Mouse (Mus musculus) CH12.LX (cell line): ENCODE data around the gene Tmc7. TPM values are rescaled to one million over a fixed set of nuclear protein-coding genes. Genes with fewer than 3 reads are reported as not detected.

Source experiments
- DNase-seq: peaks from one replicate; pipeline ENCODE4 v3.0.0-alpha.2; 2013; ENCODE audit errors: extremely low read depth
- H3K27ac ChIP-seq: 2 replicates; pipeline ENCODE4 v1.5.1; 2012; ENCODE audit warnings: low read depth, mild to moderate bottlenecking, control low read depth, moderate library complexity; ENCODE audit not compliant: insufficient read depth
- H3K27me3 ChIP-seq: replicated peaks from 2 replicates; pipeline ENCODE3; 2012; ENCODE audit warnings: inconsistent platforms
- H3K36me3 ChIP-seq, 2 experiments: replicated peaks in 1 of 2; 2 replicates each; pipeline versions ENCODE3 to v1.6.1; 2012; ENCODE audit warnings: inconsistent platforms in 1 of 2, low read length in 1 of 2, mild to moderate bottlenecking in 1 of 2, mixed read lengths in 1 of 2, moderate library complexity in 1 of 2; ENCODE audit not compliant: control insufficient read depth in 1 of 2, insufficient read depth in 1 of 2
- H3K4me1 ChIP-seq, 2 experiments: 2 replicates each; pipeline ENCODE4 v1.6.1; 2012; ENCODE audit warnings: inconsistent platforms in 1 of 2, moderate library complexity in 1 of 2; ENCODE audit not compliant: insufficient read depth in 2 of 2, control insufficient read depth in 1 of 2
- H3K4me2 ChIP-seq: 2 replicates; pipeline ENCODE4 v1.6.1; 2012; ENCODE audit warnings: low read depth, mild to moderate bottlenecking, control low read depth; ENCODE audit not compliant: poor library complexity, insufficient read depth, severe bottlenecking
- H3K4me3 ChIP-seq, 3 experiments: fragments of 150-350 bp in 1 of 3; sonication (generic) in 1 of 3; replicated peaks in 1 of 3; 2 replicates each; pipeline versions ENCODE3 to v1.5.1; 2011 to 2012; ENCODE audit warnings: low read depth in 2 of 3, low read length in 2 of 3, mild to moderate bottlenecking in 2 of 3, moderate library complexity in 2 of 3, control low read depth in 1 of 3, improper control_type of control experiment in 1 of 3, inconsistent platforms in 1 of 3, mixed read lengths in 1 of 3; ENCODE audit not compliant: poor library complexity in 1 of 3
- H3K79me2 ChIP-seq: replicated peaks from 2 replicates; pipeline ENCODE4 v1.6.1; 2012; ENCODE audit warnings: mild to moderate bottlenecking, moderate library complexity; ENCODE audit not compliant: control insufficient read depth, poor library complexity, insufficient read depth, severe bottlenecking; ENCODE audit errors: extremely low read depth
- H3K9ac ChIP-seq: 2 replicates; pipeline ENCODE4 v1.6.1; 2012; ENCODE audit warnings: low read depth, mild to moderate bottlenecking, control low read depth, moderate library complexity; ENCODE audit not compliant: insufficient read depth
- H3K9me3 ChIP-seq: replicated peaks from 2 replicates; pipeline ENCODE3; 2012; ENCODE audit warnings: low read length, inconsistent platforms, mixed read lengths
- CHD1 ChIP-seq: IDR thresholded peaks from 2 replicates; pipeline ENCODE4 v1.6.1; 2012; ENCODE audit warnings: low read depth, low read length, improper control_type of control experiment, inconsistent platforms
- CHD2 ChIP-seq: IDR thresholded peaks from 2 replicates; pipeline ENCODE4 v1.6.1; 2011; ENCODE audit warnings: low read length, improper control_type of control experiment
- E2F4 ChIP-seq: IDR thresholded peaks from 2 replicates; pipeline ENCODE4 v1.6.1; 2011; ENCODE audit warnings: low read depth, low read length, improper control_type of control experiment; ENCODE audit not compliant: insufficient replicate concordance
- ELF1 ChIP-seq: IDR thresholded peaks from 2 replicates; pipeline ENCODE4 v1.6.1; 2014; ENCODE audit warnings: low read depth, mild to moderate bottlenecking, inconsistent platforms, low read length, improper control_type of control experiment
- EP300 ChIP-seq: IDR thresholded peaks from 2 replicates; pipeline ENCODE4 v1.6.1; 2011; ENCODE audit warnings: low read length, improper control_type of control experiment
- ETS1 ChIP-seq: conservative IDR thresholded peaks from 2 replicates; pipeline ENCODE4 v1.6.1; 2012; ENCODE audit warnings: low read depth, mild to moderate bottlenecking, inconsistent platforms, low read length, improper control_type of control experiment, moderate library complexity
- GABPA ChIP-seq: IDR thresholded peaks from 2 replicates; pipeline ENCODE4 v1.6.1; 2012; ENCODE audit warnings: low read depth, low read length, improper control_type of control experiment, inconsistent platforms; ENCODE audit not compliant: insufficient replicate concordance
- HCFC1 ChIP-seq: IDR thresholded peaks from 2 replicates; pipeline ENCODE4 v1.6.1; 2012; ENCODE audit warnings: low read depth, mild to moderate bottlenecking, inconsistent platforms, low read length, improper control_type of control experiment
- IRF4 ChIP-seq: IDR thresholded peaks from 2 replicates; pipeline ENCODE4 v1.6.1; 2014; ENCODE audit warnings: low read depth, mild to moderate bottlenecking, inconsistent platforms, low read length, improper control_type of control experiment
- JUN ChIP-seq: IDR thresholded peaks from 2 replicates; pipeline ENCODE4 v1.6.1; 2011; ENCODE audit warnings: low read depth, mild to moderate bottlenecking, low read length, improper control_type of control experiment, moderate library complexity; ENCODE audit not compliant: insufficient read depth
- MAZ ChIP-seq: IDR thresholded peaks from 2 replicates; pipeline ENCODE4 v1.6.1; 2012; ENCODE audit warnings: low read depth, mild to moderate bottlenecking, inconsistent platforms, low read length, improper control_type of control experiment, moderate library complexity
- MEF2A ChIP-seq: IDR thresholded peaks from 2 replicates; pipeline ENCODE4 v1.6.1; 2014; ENCODE audit warnings: low read depth, mild to moderate bottlenecking, inconsistent platforms, low read length, improper control_type of control experiment, borderline replicate concordance
- MXI1 ChIP-seq: IDR thresholded peaks from 2 replicates; pipeline ENCODE4 v1.6.1; 2011; ENCODE audit warnings: mild to moderate bottlenecking, low read depth, low read length, improper control_type of control experiment
- MYC ChIP-seq: IDR thresholded peaks from 2 replicates; pipeline ENCODE4 v1.6.1; 2011; ENCODE audit warnings: low read depth, mild to moderate bottlenecking, improper control_type of control experiment, low read length
- NELFE ChIP-seq: IDR thresholded peaks from 2 replicates; pipeline ENCODE4 v1.6.1; 2011; ENCODE audit warnings: low read depth, low read length, improper control_type of control experiment
- NRF1 ChIP-seq: IDR thresholded peaks from 2 replicates; pipeline ENCODE4 v1.6.1; 2014; ENCODE audit warnings: low read depth, mild to moderate bottlenecking, inconsistent platforms, low read length, improper control_type of control experiment, moderate library complexity
- PAX5 ChIP-seq: IDR thresholded peaks from 2 replicates; pipeline ENCODE4 v1.6.1; 2012; ENCODE audit warnings: low read length, inconsistent platforms, mixed read lengths
- RCOR1 ChIP-seq: conservative IDR thresholded peaks from 2 replicates; pipeline ENCODE4 v1.6.1; 2012; ENCODE audit warnings: low read depth, mild to moderate bottlenecking, inconsistent platforms, low read length, improper control_type of control experiment
- TCF12 ChIP-seq: IDR thresholded peaks from 2 replicates; pipeline ENCODE4 v1.6.1; 2014; ENCODE audit warnings: low read depth, mild to moderate bottlenecking, inconsistent platforms, low read length, improper control_type of control experiment
- UBTF ChIP-seq: IDR thresholded peaks from 2 replicates; pipeline ENCODE4 v1.6.1; 2012; ENCODE audit warnings: low read depth, mild to moderate bottlenecking, inconsistent platforms, low read length, improper control_type of control experiment, moderate library complexity
- USF1 ChIP-seq: IDR thresholded peaks from 2 replicates; pipeline ENCODE4 v1.6.1; 2014; ENCODE audit warnings: low read depth, mild to moderate bottlenecking, inconsistent platforms, low read length, improper control_type of control experiment
- USF2 ChIP-seq: conservative IDR thresholded peaks from 2 replicates; pipeline ENCODE4 v1.6.1; 2011; ENCODE audit warnings: low read depth, low read length, improper control_type of control experiment
- ZC3H11A ChIP-seq: IDR thresholded peaks from 2 replicates; pipeline ENCODE4 v1.6.1; 2012; ENCODE audit warnings: low read depth, mild to moderate bottlenecking, inconsistent platforms, low read length, improper control_type of control experiment
- ZKSCAN1 ChIP-seq: IDR thresholded peaks from 2 replicates; pipeline ENCODE4 v1.6.1; 2012; ENCODE audit warnings: low read depth, inconsistent platforms, low read length, improper control_type of control experiment, borderline replicate concordance
- ZMIZ1 ChIP-seq: IDR thresholded peaks from 2 replicates; pipeline ENCODE4 v1.6.1; 2012; ENCODE audit warnings: low read depth, mild to moderate bottlenecking, inconsistent platforms, low read length, improper control_type of control experiment
- ZNF384 ChIP-seq: IDR thresholded peaks from 2 replicates; pipeline ENCODE4 v1.6.1; 2012; ENCODE audit warnings: low read depth, low read length, improper control_type of control experiment, inconsistent platforms
- dilution Hi-C: fragments of 300-500 bp; cut with MboI; formaldehyde crosslinking; loops from 2 replicates; pipeline ENCODE4 v1.14.3; 2020; ENCODE audit warnings: low sequenced_read_pairs; ENCODE audit not compliant: extremely low pct_unique_long_range_greater_than_20kb, extremely low pct_ligation_motif_present
- in situ Hi-C: fragments of 300-500 bp; cut with MboI; formaldehyde crosslinking; loops from 3 replicates; pipeline ENCODE4 v1.14.3; 2019; ENCODE audit warnings: low sequenced_read_pairs, low pct_ligation_motif_present, low pct_unique_long_range_greater_than_20kb, mixed read lengths
- polyA plus RNA-seq: library from polyadenylated mRNA; unstranded; fragments of >175 nt; gene quantifications from 2 replicates; pipeline ENCODE4 v1.2.1, GENCODE M21; 2012; ENCODE audit warnings: low read depth; ENCODE audit not compliant: insufficient read length
- total RNA-seq, 2 experiments: library from RNA; depleted of rRNA; stranded (reverse); fragments of 300-350 nt in 1 of 2; fragments of >200 nt in 1 of 2; gene quantifications; 2 replicates each; pipeline ENCODE4 v1.2.3; 2012 to 2014

The Tmc7 gene
- total and polyA plus RNA-seq, 3 experiments = 0.13 TPM; not detected in 2

DNA sequence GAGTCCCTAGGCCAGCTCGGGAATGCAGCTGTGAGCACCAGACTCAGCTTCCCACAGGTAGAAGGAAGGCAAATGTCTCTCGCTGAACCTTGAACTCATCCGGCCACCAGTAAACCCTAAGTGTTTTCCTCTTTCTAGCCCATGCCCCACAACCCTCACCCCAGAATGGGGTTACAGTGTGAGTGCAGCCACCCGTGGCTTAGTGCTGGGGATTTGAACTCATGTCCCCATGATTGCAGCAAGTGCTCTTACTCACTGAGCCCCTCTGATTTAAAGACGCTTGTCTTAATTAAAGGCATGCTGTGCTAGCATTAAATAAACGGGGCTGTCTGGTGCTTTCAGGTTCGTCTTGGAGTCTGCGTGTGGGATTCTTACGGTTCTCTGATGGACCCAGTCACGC, 10.1 kb upstream of the Tmc7 start:
- Histone ChIP-seq H3K79me2 (no peaks in the 10 kb centered on the region), H3K4me1 (peaks cover 2 to 25% of the 10 kb centered on the region in 2 experiments; a peak in 2 of 4 replicates), H3K27me3 (peaks cover 43% of the 10 kb centered on the region), H3K27ac (no peak overlapping the region), H3K36me3 (no peaks in the 10 kb centered on the region), H3K9ac (no peak overlapping the region), H3K4me2 (peak overlapping the region; percentile 1; the same call in 1 of the 2 replicates), H3K4me3 (no peak overlapping the region), H3K9me3 (peaks cover 4% of the 10 kb centered on the region)
- in situ Hi-C loops (loop anchor here (10.0 kb wide), 1 partner anchor 90 kb away; no protein-coding TSS in a partner anchor), dilution Hi-C loops (no loop called here)
- DNase-seq = no peak
- TF ChIP-seq ZKSCAN1 = no peak
- TF ChIP-seq ZNF384 = no peak
- TF ChIP-seq IRF4 = no peak
- no peak for TF ChIP-seq ETS1
- TF ChIP-seq ELF1 = no peak
- no peak for TF ChIP-seq MEF2A
- no peak for TF ChIP-seq CHD1
- no peak for TF ChIP-seq NELFE
- TF ChIP-seq GABPA = no peak
- no peak for TF ChIP-seq JUN
- TF ChIP-seq USF2 = no peak
- no peak for TF ChIP-seq UBTF
- no peak for TF ChIP-seq MAZ
- no peak for TF ChIP-seq MYC
- TF ChIP-seq HCFC1 = no peak
- TF ChIP-seq ZMIZ1 = no peak
- no peak for TF ChIP-seq MXI1

DNA sequence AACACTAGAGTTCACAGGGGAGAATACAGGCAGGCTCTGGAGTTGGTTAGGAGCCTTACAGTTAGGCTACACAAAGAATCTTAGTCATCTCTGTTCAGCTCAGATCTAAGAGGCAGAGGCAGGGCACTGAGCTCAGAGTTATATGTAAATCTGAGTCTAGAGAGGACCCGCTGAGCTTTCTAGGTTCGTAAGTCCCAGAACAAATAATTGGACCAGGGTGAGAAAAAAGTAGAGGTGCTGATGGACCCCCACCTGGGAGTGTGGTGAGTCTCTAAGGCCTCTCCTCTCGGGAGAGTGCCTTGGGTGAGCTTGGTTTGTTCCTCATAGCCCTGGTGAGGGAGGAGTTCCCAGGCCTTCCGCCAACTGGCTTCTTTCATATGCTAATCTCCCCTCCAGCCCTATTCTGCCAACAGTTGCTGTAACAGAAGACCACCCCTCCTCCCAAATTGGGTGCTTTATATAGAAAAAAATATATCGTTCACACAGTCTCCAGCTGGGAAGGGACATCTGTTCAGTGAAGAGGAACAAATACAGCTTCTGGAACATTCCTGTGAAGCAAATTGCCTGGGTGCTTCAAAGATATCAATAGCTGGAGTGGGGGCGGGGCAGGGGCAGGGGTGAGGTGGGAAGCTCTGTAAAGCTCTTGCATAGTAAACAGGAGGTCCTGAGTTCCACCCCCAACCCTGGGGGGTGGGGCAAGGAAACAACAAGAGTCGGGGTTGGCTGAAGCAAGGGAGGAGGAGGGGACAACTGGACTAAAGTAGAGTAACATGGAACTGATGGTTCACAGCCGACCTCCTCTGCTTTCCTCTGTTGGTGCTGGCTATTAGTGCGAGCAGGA, 9.3 kb upstream of the Tmc7 start:
- TF ChIP-seq CHD1 (no peak), USF2 (no peak), HCFC1 (no peak), ZC3H11A (no peak), MXI1 (no peak), PAX5 (no peak), EP300 (no peak), NELFE (no peak), NRF1 (no peak), CHD2 (no peak; the same call in 1 of the 2 replicates), E2F4 (no peak), USF1 (no peak), RCOR1 (no peak), TCF12 (no peak)
- H3K9me3 ChIP-seq = peaks cover 4% of the 10 kb centered on the region
- DNase-seq = peak; percentile 42
- H3K4me3 ChIP-seq = no peak overlapping the region
- H3K27me3 ChIP-seq = peaks cover 39% of the 10 kb centered on the region
- dilution Hi-C loops (no loop called here), in situ Hi-C loops (loop anchor here (10.0 kb wide), 1 partner anchor 91 kb away; no protein-coding TSS in a partner anchor)
- no peak overlapping the region for H3K9ac ChIP-seq
- peaks cover 2 to 23% of the 10 kb centered on the region in 2 experiments; a peak in 2 of 4 replicates for H3K4me1 ChIP-seq
- no peaks in the 10 kb centered on the region for H3K79me2 ChIP-seq
- no peak overlapping the region for H3K4me2 ChIP-seq
- H3K27ac ChIP-seq = no peak overlapping the region
- H3K36me3 ChIP-seq = no peaks in the 10 kb centered on the region
